Mouse (Mus musculus) limb, embryonic 11.5 days (tissue): Measurements from ENCODE around the gene Ell3. TPM values are rescaled to one million over a fixed set of nuclear protein-coding genes. Genes with fewer than 3 reads are reported as not detected.
"Not testable (repeated sequence)": the region's sequence is repeated elsewhere in the genome, so short reads cannot be mapped to it uniquely, and the experiment has no call there.

Experiments used
- ATAC-seq: fragments of 200-750 bp; cut with Nextera tagmentation; 2 replicates; pipeline ENCODE4 v1.8.0; 2017; ENCODE audit warnings: low read depth; ENCODE audit not compliant: insufficient number of reproducible peaks, low FRiP score, low TSS enrichment
- DNase-seq: peaks from one replicate; pipeline ENCODE4 v3.0.0-alpha.2; 2015; ENCODE audit warnings: low spot score
- H3K27ac ChIP-seq: fragments of 300-500 bp; sonication (generic); replicated peaks from 2 replicates; pipeline ENCODE4 v1.5.1; 2014; ENCODE audit warnings: low read depth, mild to moderate bottlenecking, low read length
- H3K27me3 ChIP-seq: fragments of 300-500 bp; sonication (generic); 2 replicates; pipeline ENCODE4 v1.6.1; 2014; ENCODE audit warnings: mild to moderate bottlenecking, low read length, mixed read lengths; ENCODE audit not compliant: control insufficient read depth, insufficient read depth
- H3K36me3 ChIP-seq: fragments of 300-500 bp; sonication (generic); 2 replicates; pipeline ENCODE4 v1.6.1; 2014; ENCODE audit warnings: mild to moderate bottlenecking, low read length, moderate library complexity, mixed read lengths; ENCODE audit not compliant: control insufficient read depth, insufficient read depth
- H3K4me1 ChIP-seq: fragments of 300-500 bp; sonication (generic); 2 replicates; pipeline ENCODE4 v1.6.1; 2014; ENCODE audit warnings: low read length, mixed read lengths; ENCODE audit not compliant: control insufficient read depth, insufficient read depth
- H3K4me2 ChIP-seq: fragments of 300-500 bp; sonication (generic); 2 replicates; pipeline ENCODE4 v1.6.1; 2014; ENCODE audit warnings: low read depth, mild to moderate bottlenecking, moderate library complexity; ENCODE audit not compliant: severe bottlenecking
- H3K4me3 ChIP-seq: fragments of 300-500 bp; sonication (generic); 2 replicates; pipeline ENCODE4 v1.5.1; 2014; ENCODE audit warnings: low read depth, low read length
- H3K9ac ChIP-seq: fragments of 300-500 bp; sonication (generic); 2 replicates; pipeline ENCODE4 v1.6.1; 2014; ENCODE audit warnings: mild to moderate bottlenecking, low read length
- H3K9me3 ChIP-seq: fragments of 300-500 bp; sonication (generic); 2 replicates; pipeline ENCODE4 v1.6.1; 2016; ENCODE audit warnings: low read length; ENCODE audit not compliant: control insufficient read depth
- WGBS: fragments of 180-500 bp; shearing (Covaris S2); extraction: QIAGEN DNeasy Blood & Tissue Kit; methylation state at CpG from one replicate; pipeline ENCODE4 v1.1.7; 2014; 5-methylcytosine and 5-hydroxymethylcytosine counted together
- polyA plus RNA-seq: library from polyadenylated mRNA; unstranded; fragments of >200 nt; fragmentation: Nextera tagmentation; extraction: Ambion mirVana; gene quantifications from 2 replicates; pipeline ENCODE4 v1.2.1, GENCODE M21; 2014

Gene Ell3
- polyA plus RNA-seq, 1 experiment from 2014 or later, result 9.6 TPM

- H3K9me3 ChIP-seq, H3K27ac ChIP-seq, H3K27me3 ChIP-seq, H3K36me3 ChIP-seq, H3K4me1 ChIP-seq: not testable (repeated sequence)
- peak within 1 kb of the TSS; percentile 58 for H3K4me3 ChIP-seq
- peak; percentile 84 for DNase-seq
- peak within 1 kb of the TSS; percentile 54 for H3K4me2 ChIP-seq
- peak; percentile 72 for ATAC-seq
- 7% methylated on average over 38 of the region's 41 CpGs for WGBS
- H3K9ac ChIP-seq, result peak within 1 kb of the TSS; percentile 64
Measured at GRCm38 (mm10) chr2:121473301-121474179, 29.5 kb upstream of the Ell3 start, which contains the start of gene Mfap1b. Gene Mfap1b, minus strand, starts transcription at chr2:121474067.

- not testable (repeated sequence) for ATAC-seq, H3K9me3 ChIP-seq, H3K4me1 ChIP-seq, H3K27me3 ChIP-seq, H3K27ac ChIP-seq, DNase-seq, H3K4me2 ChIP-seq, H3K9ac ChIP-seq, H3K4me3 ChIP-seq, H3K36me3 ChIP-seq
- 92% methylated on average over 3 of the region's 3 CpGs for WGBS
Measured at GRCm38 (mm10) chr2:121472783-121473182, 28.7 kb upstream of the Ell3 start.

- WGBS, result 91% methylated on average over 2 of the region's 6 CpGs
- not testable (repeated sequence) for H3K4me3 ChIP-seq, H3K4me2 ChIP-seq, H3K27me3 ChIP-seq, H3K9ac ChIP-seq, H3K4me1 ChIP-seq, ATAC-seq, DNase-seq, H3K9me3 ChIP-seq, H3K36me3 ChIP-seq, H3K27ac ChIP-seq
Measured at GRCm38 (mm10) chr2:121468982-121469381, 24.9 kb upstream of the Ell3 start.

- DNase-seq, result no peak
- Histone ChIP-seq H3K36me3 (no peaks in the 10 kb centered on the region; the same call in 1 of the 2 replicates), H3K9ac (no peak overlapping the region), H3K4me3 (no peak overlapping the region), H3K4me1 (peaks cover 3% of the 10 kb centered on the region; the same call in 1 of the 2 replicates), H3K27me3 (no peaks in the 10 kb centered on the region), H3K4me2 (no peak overlapping the region), H3K9me3 (no peaks in the 10 kb centered on the region), H3K27ac (no peak overlapping the region)
- WGBS, result 82% methylated on average over 2 of the region's 2 CpGs
- no peak for ATAC-seq
Measured at GRCm38 (mm10) chr2:121460071-121460470, 16.0 kb upstream of the Ell3 start.

- Histone ChIP-seq H3K36me3 (peaks cover 7% of the 10 kb centered on the region; the same call in 1 of the 2 replicates), H3K27me3 (no peaks in the 10 kb centered on the region), H3K4me2 (peak within 1 kb of the TSS; percentile 65), H3K9ac (peak within 1 kb of the TSS; percentile 77), H3K27ac (0 out of 2 replicates have a peak within 1 kb of the TSS, but pooled peaks have one; percentile 6), H3K4me1 (peaks cover 3% of the 10 kb centered on the region; the same call in 1 of the 2 replicates), H3K4me3 (peak within 1 kb of the TSS; percentile 73), H3K9me3 (no peaks in the 10 kb centered on the region)
- DNase-seq (peak; percentile 89), ATAC-seq (peak; percentile 84)
- 4% methylated on average over 41 of the region's 41 CpGs for WGBS
Measured at GRCm38 (mm10) chr2:121456692-121457642, 12.9 kb upstream of the Ell3 start, which contains the start of gene Serinc4. Gene Serinc4, minus strand, starts transcription at chr2:121456781.

GRCm38 (mm10) chr2:121455534-121455933 lies 11.5 kb upstream of the Ell3 start:
- ATAC-seq (no peak), DNase-seq (no peak)
- H3K27me3 ChIP-seq, result no peaks in the 10 kb centered on the region
- no peak overlapping the region for H3K9ac ChIP-seq
- no peak overlapping the region for H3K4me3 ChIP-seq
- H3K27ac ChIP-seq, result no peak overlapping the region
- H3K4me1 ChIP-seq, result peaks cover 8% of the 10 kb centered on the region; the same call in 1 of the 2 replicates
- WGBS, result 76% methylated on average over 5 of the region's 5 CpGs
- no peak overlapping the region for H3K4me2 ChIP-seq
- no peaks in the 10 kb centered on the region for H3K9me3 ChIP-seq
- H3K36me3 ChIP-seq, result peaks cover 7% of the 10 kb centered on the region; the same call in 1 of the 2 replicates

GRCm38 (mm10) chr2:121453917-121454316 lies 9.8 kb upstream of the Ell3 start:
- DNase-seq (no peak), ATAC-seq (no peak)
- H3K4me1 ChIP-seq, result peaks cover 13% of the 10 kb centered on the region
- H3K4me2 ChIP-seq, result no peak overlapping the region
- no peak overlapping the region for H3K27ac ChIP-seq
- H3K9ac ChIP-seq, result no peak overlapping the region
- no peaks in the 10 kb centered on the region for H3K27me3 ChIP-seq
- WGBS, result 85% methylated on average over 6 of the region's 6 CpGs
- H3K4me3 ChIP-seq, result no peak overlapping the region
- no peaks in the 10 kb centered on the region for H3K9me3 ChIP-seq
- peaks cover 7% of the 10 kb centered on the region; the same call in 1 of the 2 replicates for H3K36me3 ChIP-seq

GRCm38 (mm10) chr2:121452990-121453389 lies 8.9 kb upstream of the Ell3 start, which contains the start of gene Hypk:
Gene Hypk, plus strand, starts transcription at chr2:121453290.
- peaks cover 15% of the 10 kb centered on the region for H3K4me1 ChIP-seq
- ATAC-seq, result no peak

More at GRCm38 (mm10) chr2:121452990-121453389, 8.9 kb upstream of the Ell3 start, which contains the start of gene Hypk:
- 87% methylated on average over 4 of the region's 4 CpGs for WGBS
- H3K27ac ChIP-seq, result no peak within 1 kb of the TSS
- no peak for DNase-seq
- H3K9me3 ChIP-seq, result no peaks in the 10 kb centered on the region
- H3K4me2 ChIP-seq, result no peak within 1 kb of the TSS
- H3K27me3 ChIP-seq, result no peaks in the 10 kb centered on the region
- no peak within 1 kb of the TSS for H3K4me3 ChIP-seq
- H3K9ac ChIP-seq, result no peak within 1 kb of the TSS
- peaks cover 7% of the 10 kb centered on the region; the same call in 1 of the 2 replicates for H3K36me3 ChIP-seq
